Mouse (Mus musculus): Measurements from ENCODE around the gene Foxn2.

DNA sequence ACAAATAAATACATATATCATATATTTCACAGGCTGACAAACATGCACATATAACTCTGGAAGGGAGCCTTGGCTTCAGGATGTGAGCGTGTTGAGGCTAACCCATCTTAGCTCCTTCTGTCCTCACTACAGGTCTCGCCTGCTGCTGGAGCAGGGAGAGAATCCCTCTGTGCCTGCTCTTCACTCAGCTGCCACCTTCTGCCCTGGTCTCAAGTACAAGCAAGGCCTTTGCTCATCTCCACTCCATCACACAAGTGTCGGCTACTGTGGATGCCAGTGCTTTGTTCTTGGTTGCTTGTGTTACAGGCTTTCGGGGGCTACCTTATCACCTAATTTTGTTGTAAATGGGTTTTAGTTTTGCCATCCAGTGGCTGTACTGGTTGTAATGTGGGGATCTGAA lies 41.7 kb upstream of the Foxn2 start:
- TF ChIP-seq CTCF (IDR thresholded peaks at IDR 0.05; ENCODE audit: low read depth, low read length), result no peak
- TF ChIP-seq POLR2A (IDR thresholded peaks at IDR 0.05; ENCODE audit: insufficient read depth, low read length), result no peak
